Mouse (Mus musculus) large intestine, adult 2 months (tissue): ENCODE measurements around the gene Kdm4c. TPM values are rescaled to one million over a fixed set of nuclear protein-coding genes. Genes with fewer than 3 reads are reported as not detected.
"Not testable (repeated sequence)": the region's sequence is repeated elsewhere in the genome, so short reads cannot be mapped to it uniquely, and the experiment has no call there.

Experiments
- DNase-seq: peaks from one replicate; pipeline ENCODE4 v3.0.0-alpha.2; 2012; ENCODE audit warnings: low read depth, low spot score
- WGBS: fragments of 180-500 bp; shearing (Covaris S2); methylation state at CpG from one replicate; pipeline ENCODE4 v1.1.7; 2018; 5-methylcytosine and 5-hydroxymethylcytosine counted together
- polyA plus RNA-seq: library from polyadenylated mRNA; depleted of rRNA; stranded (reverse); fragments of >200 nt; gene quantifications from 2 replicates; pipeline ENCODE4 v1.2.3, GENCODE M21; 2012; rRNA removed

Kdm4c gene
- polyA plus RNA-seq, 1 experiment, result 2.1 TPM

GRCm38 (mm10) chr4:74305315-74306105 is 63.2 kb downstream of the Kdm4c start:
- DNase-seq, result no peak
- WGBS, result 89% methylated on average over 5 of the region's 5 CpGs

DNA sequence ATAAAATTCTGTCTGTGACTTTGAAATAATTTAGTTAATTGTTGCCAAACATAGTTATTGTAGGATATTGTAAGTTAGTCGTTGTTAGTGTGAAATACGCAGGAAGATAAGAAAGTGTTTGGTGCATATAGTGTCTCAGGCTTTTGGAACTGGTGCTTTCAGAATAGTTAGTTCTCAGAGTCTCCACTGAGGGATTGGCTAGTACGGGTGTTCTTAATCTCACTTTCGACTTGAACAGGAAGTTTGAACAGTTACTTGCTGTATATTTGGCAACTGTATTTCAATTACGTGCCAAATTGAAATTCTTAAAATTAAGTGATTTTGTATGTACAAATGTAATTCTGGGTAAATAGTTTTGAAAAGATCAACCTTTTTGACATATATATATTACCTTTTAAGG is 68.8 kb downstream of the Kdm4c start:
- no peak for DNase-seq
- WGBS, result 82% methylated on average over 5 of the region's 5 CpGs

DNA sequence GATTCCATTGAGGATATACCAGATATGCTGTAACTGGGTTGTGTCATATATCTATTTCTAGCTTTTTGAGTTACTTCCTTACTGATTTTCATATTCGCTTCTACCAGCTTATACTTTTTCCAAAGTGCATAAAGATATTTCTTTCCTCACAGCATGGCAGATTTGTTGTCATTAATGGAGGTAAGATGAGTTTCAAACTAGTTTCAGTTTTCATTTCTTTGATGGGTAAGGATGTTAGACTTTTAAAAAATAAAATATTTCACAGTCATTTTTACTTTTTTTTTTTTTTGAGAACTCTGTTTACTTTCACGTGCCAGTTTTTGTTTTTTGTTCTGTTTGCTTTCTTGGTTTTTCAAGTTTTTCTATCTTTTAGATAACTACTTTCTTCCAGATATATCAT is 70.6 kb downstream of the Kdm4c start:
- no peak for DNase-seq
- 94% methylated on average over 2 of the region's 2 CpGs for WGBS

- 98% methylated on average over 5 of the region's 5 CpGs for WGBS
Observed at GRCm38 (mm10) chr4:74315388-74315787, 73.1 kb downstream of the Kdm4c start.

DNA sequence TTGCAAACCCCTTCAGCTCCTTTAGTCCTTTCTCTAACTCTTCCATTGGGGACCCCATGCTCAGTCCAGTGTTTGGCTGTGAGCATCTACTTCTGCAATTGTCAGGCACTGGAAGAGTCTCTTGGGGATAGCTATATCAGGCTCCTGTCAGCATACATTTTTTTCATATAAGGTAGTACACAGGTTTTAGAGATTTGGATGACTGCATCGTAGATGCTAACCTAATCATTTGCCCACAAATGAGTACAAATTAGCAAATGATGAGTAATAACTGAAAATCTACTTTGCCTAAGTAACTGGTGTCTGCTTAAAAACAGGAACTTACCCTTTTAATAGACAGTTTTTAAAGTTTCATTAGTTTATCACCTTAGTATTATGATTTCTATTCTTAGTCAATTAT is 77.0 kb downstream of the Kdm4c start:
- 93% methylated on average over 1 of the region's 1 CpGs for WGBS
- DNase-seq, result no peak

More at GRCm38 (mm10) chr4:74315388-74315787, 73.1 kb downstream of the Kdm4c start:
- DNase-seq, result no peak

DNA sequence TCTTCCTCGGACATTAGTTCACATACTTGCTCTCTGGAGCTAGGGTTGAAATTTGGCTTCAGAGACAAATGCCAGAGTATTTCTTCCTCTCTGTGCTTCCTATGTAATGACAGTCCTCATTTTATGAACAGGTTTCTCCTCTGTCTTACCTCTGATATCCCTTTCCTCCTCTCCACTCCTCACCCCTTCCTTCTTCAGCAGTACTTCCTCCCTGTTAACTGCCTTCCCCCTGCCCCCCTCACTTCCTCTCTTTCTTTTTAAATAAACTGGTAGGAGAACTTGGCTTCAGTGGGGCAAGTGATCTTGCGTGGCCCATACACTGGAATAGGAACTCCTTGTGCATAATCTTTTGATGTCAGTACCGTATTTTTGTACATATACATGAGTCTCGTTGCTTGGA is 115.2 kb downstream of the Kdm4c start:
- DNase-seq, result no peak
- WGBS, result 92% methylated on average over 4 of the region's 4 CpGs

DNA sequence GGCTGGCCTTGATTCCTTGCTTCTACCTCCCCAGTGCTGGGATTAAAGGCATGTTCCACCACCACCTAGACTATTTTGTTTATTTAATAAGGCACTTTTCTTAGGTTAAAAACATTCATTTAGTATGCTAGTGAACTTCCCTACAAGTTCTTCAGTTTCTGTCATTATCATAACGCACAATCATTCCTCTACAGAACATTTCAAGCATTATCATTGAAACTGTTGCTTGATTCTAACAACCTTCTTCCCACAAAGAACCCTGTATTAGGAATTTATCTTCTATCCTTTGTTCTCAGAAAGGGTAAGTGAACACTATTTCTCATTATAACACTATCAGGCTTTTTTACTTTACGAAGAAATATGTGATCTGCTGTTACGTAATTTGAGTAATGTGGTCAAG is 118.0 kb downstream of the Kdm4c start:
- WGBS, result 98% methylated on average over 3 of the region's 3 CpGs
- DNase-seq, result no peak

GRCm38 (mm10) chr4:74386583-74386982 is 144.3 kb downstream of the Kdm4c start:
- WGBS, result 78% methylated on average over 4 of the region's 4 CpGs
- DNase-seq, result no peak

DNA sequence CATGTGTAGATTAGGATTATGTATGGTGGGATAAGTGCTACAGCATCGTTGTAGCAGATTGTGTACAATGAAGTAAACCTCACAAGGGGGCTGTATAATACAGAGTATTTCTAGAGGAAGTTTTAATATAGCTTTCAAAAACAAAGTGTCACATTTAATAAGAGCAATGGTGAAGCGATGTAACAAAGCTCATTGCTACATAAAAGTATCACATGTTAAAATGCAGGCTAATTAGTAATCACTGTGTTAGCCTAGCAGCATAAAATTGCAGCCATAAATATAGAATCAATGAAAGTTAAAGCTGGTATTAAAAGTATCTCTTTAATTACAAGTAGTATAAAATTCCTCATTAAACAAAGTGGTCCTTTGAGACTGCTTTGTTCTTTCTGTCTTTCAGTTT is 150.9 kb downstream of the Kdm4c start:
- no peak for DNase-seq
- WGBS, result 92% methylated on average over 2 of the region's 2 CpGs

GRCm38 (mm10) chr4:74396562-74396961 is 154.3 kb downstream of the Kdm4c start:
- no peak for DNase-seq
- WGBS, result 75% methylated on average over 5 of the region's 5 CpGs

GRCm38 (mm10) chr4:74401617-74402313 is 159.5 kb downstream of the Kdm4c start:
- 92% methylated on average over 7 of the region's 7 CpGs for WGBS

GRCm38 (mm10) chr4:74408731-74409130 is 166.4 kb downstream of the Kdm4c start:
- WGBS, result 77% methylated on average over 1 of the region's 1 CpGs
- DNase-seq, result no peak

More at GRCm38 (mm10) chr4:74401617-74402313, 159.5 kb downstream of the Kdm4c start:
- not testable (repeated sequence) for DNase-seq

DNA sequence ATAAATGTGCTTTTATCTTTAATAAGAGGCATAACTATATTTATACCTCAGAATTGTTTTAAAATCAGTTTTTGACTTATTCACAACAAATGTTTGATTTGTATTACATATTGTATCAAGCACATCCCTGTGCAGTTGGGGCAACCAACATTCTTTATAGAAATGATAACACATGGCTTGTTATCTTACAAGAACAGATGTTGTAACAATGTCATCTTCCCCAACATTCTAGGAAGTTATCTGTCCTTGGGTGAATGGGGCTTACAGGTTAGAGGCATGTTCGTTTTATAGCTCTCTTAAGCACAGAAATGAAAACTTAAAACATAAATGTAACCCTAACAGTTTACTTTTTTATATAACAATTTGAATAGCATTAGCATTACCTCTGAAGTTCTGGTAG is 177.5 kb downstream of the Kdm4c start:
- DNase-seq, result no peak
- WGBS, result 53% methylated on average over 1 of the region's 1 CpGs

Other genes starting within 250 kb of the Kdm4c start
- 0.21 and 0.44 TPM in 2 replicates for gene Frmd3, start 229.1 kb upstream of the Kdm4c start, polyA plus RNA-seq